Mouse (Mus musculus): ENCODE results near the gene Eef1a1. TPM values are rescaled to one million over a fixed set of nuclear protein-coding genes. Genes with fewer than 3 reads are reported as not detected.

Eef1a1 gene
- polyA plus RNA-seq, 1 experiment from 2014 or later, result 1,954 TPM

GRCm38 (mm10) chr9:78511705-78512104, 22.8 kb upstream of the Eef1a1 start:
- 90% methylated on average over 5 of the region's 5 CpGs for WGBS
- no peak overlapping the region for H3K4me3 ChIP-seq (ENCODE audit: low read depth, low read length)
- no peak for TF ChIP-seq CTCF (IDR thresholded peaks at IDR 0.05; ENCODE audit: low read depth)
- H3K4me1 ChIP-seq (replicated peaks; ENCODE audit: control insufficient read depth, insufficient read depth, low read length), result no peaks in the 10 kb centered on the region
- no peaks in the 10 kb centered on the region for H3K27me3 ChIP-seq (replicated peaks; ENCODE audit: control insufficient read depth, insufficient read depth, low read length)
- H3K9ac ChIP-seq (ENCODE audit: low read depth, low read length), result no peak overlapping the region
- H3K36me3 ChIP-seq (ENCODE audit: control insufficient read depth, insufficient read depth), result no peaks in the 10 kb centered on the region
- ATAC-seq, result no peak
- H3K4me2 ChIP-seq (replicated peaks; ENCODE audit: low read depth), result no peak overlapping the region
- no peaks in the 10 kb centered on the region for H3K9me3 ChIP-seq (ENCODE audit: control insufficient read depth)
- no peak overlapping the region for H3K27ac ChIP-seq (ENCODE audit: low read depth, low read length)

GRCm38 (mm10) chr9:78508106-78508786, 19.3 kb upstream of the Eef1a1 start:
- Histone ChIP-seq H3K27me3 (replicated peaks; ENCODE audit: control insufficient read depth, insufficient read depth, low read length) (no peaks in the 10 kb centered on the region), H3K27ac (ENCODE audit: low read depth, low read length) (no peak overlapping the region), H3K36me3 (ENCODE audit: control insufficient read depth, insufficient read depth) (no peaks in the 10 kb centered on the region), H3K4me1 (replicated peaks; ENCODE audit: control insufficient read depth, insufficient read depth, low read length) (no peaks in the 10 kb centered on the region), H3K9me3 (ENCODE audit: control insufficient read depth) (no peaks in the 10 kb centered on the region), H3K4me2 (replicated peaks; ENCODE audit: low read depth) (no peak overlapping the region; the same call in 1 of the 2 replicates), H3K4me3 (ENCODE audit: low read depth, low read length) (no peak overlapping the region), H3K9ac (ENCODE audit: low read depth, low read length) (no peak overlapping the region)
- no peak for ATAC-seq
- WGBS, result 61% methylated on average over 16 of the region's 16 CpGs
- TF ChIP-seq CTCF (IDR thresholded peaks at IDR 0.05; ENCODE audit: low read depth), result no peak

- no peak overlapping the region for H3K27ac ChIP-seq (ENCODE audit: low read depth, low read length)
- H3K27me3 ChIP-seq (replicated peaks; ENCODE audit: control insufficient read depth, insufficient read depth, low read length), result no peaks in the 10 kb centered on the region
- no peak overlapping the region for H3K4me3 ChIP-seq (ENCODE audit: low read depth, low read length)
- no peaks in the 10 kb centered on the region for H3K9me3 ChIP-seq (ENCODE audit: control insufficient read depth)
- 0 out of 2 replicates have a peak overlapping the region, but pooled peaks have one; percentile 6 for H3K4me2 ChIP-seq (replicated peaks; ENCODE audit: low read depth)
- no peak for ATAC-seq
- no peak overlapping the region for H3K9ac ChIP-seq (ENCODE audit: low read depth, low read length)
- no peak for TF ChIP-seq CTCF (IDR thresholded peaks at IDR 0.05; ENCODE audit: low read depth)
- 60% methylated on average over 5 of the region's 7 CpGs for WGBS
- no peaks in the 10 kb centered on the region for H3K4me1 ChIP-seq (replicated peaks; ENCODE audit: control insufficient read depth, insufficient read depth, low read length)
- H3K36me3 ChIP-seq (ENCODE audit: control insufficient read depth, insufficient read depth), result no peaks in the 10 kb centered on the region
These were observed 17.7 kb upstream of the Eef1a1 start for GRCm38 (mm10) chr9:78506722-78507077.

GRCm38 (mm10) chr9:78506002-78506721, 17.2 kb upstream of the Eef1a1 start:
- H3K9me3 ChIP-seq (ENCODE audit: control insufficient read depth), result no peaks in the 10 kb centered on the region
- no peaks in the 10 kb centered on the region for H3K36me3 ChIP-seq (ENCODE audit: control insufficient read depth, insufficient read depth)
- no peak overlapping the region for H3K27ac ChIP-seq (ENCODE audit: low read depth, low read length)
- H3K4me1 ChIP-seq (replicated peaks; ENCODE audit: control insufficient read depth, insufficient read depth, low read length), result no peaks in the 10 kb centered on the region
- 28% methylated on average over 11 of the region's 11 CpGs for WGBS
- no peak for ATAC-seq
- H3K4me3 ChIP-seq (ENCODE audit: low read depth, low read length), result no peak overlapping the region
- no peaks in the 10 kb centered on the region for H3K27me3 ChIP-seq (replicated peaks; ENCODE audit: control insufficient read depth, insufficient read depth, low read length)
- TF ChIP-seq CTCF (IDR thresholded peaks at IDR 0.05; ENCODE audit: low read depth), result no peak
- no peak overlapping the region for H3K9ac ChIP-seq (ENCODE audit: low read depth, low read length)
- H3K4me2 ChIP-seq (replicated peaks; ENCODE audit: low read depth), result 0 out of 2 replicates have a peak overlapping the region, but pooled peaks have one; percentile 6

- no peak for ATAC-seq
- Histone ChIP-seq H3K9me3 (ENCODE audit: control insufficient read depth) (no peaks in the 10 kb centered on the region), H3K4me1 (replicated peaks; ENCODE audit: control insufficient read depth, insufficient read depth, low read length) (no peaks in the 10 kb centered on the region), H3K4me3 (ENCODE audit: low read depth, low read length) (no peak overlapping the region), H3K27ac (ENCODE audit: low read depth, low read length) (no peak overlapping the region), H3K4me2 (replicated peaks; ENCODE audit: low read depth) (no peak overlapping the region), H3K27me3 (replicated peaks; ENCODE audit: control insufficient read depth, insufficient read depth, low read length) (no peaks in the 10 kb centered on the region), H3K9ac (ENCODE audit: low read depth, low read length) (no peak overlapping the region), H3K36me3 (ENCODE audit: control insufficient read depth, insufficient read depth) (no peaks in the 10 kb centered on the region)
- no peak for TF ChIP-seq CTCF (IDR thresholded peaks at IDR 0.05; ENCODE audit: low read depth)
- WGBS, result 94% methylated on average over 6 of the region's 6 CpGs
These were observed 16.3 kb upstream of the Eef1a1 start for GRCm38 (mm10) chr9:78505223-78505622.

- no peak overlapping the region for H3K9ac ChIP-seq (ENCODE audit: low read depth, low read length)
- H3K27me3 ChIP-seq (replicated peaks; ENCODE audit: control insufficient read depth, insufficient read depth, low read length), result no peaks in the 10 kb centered on the region
- H3K9me3 ChIP-seq (ENCODE audit: control insufficient read depth), result no peaks in the 10 kb centered on the region
- no peak overlapping the region for H3K4me3 ChIP-seq (ENCODE audit: low read depth, low read length)
- 57% methylated on average over 3 of the region's 3 CpGs for WGBS
- H3K36me3 ChIP-seq (ENCODE audit: control insufficient read depth, insufficient read depth), result no peaks in the 10 kb centered on the region
- ATAC-seq, result no peak
- H3K4me1 ChIP-seq (replicated peaks; ENCODE audit: control insufficient read depth, insufficient read depth, low read length), result no peaks in the 10 kb centered on the region
- TF ChIP-seq CTCF (IDR thresholded peaks at IDR 0.05; ENCODE audit: low read depth), result no peak
- H3K4me2 ChIP-seq (replicated peaks; ENCODE audit: low read depth), result no peak overlapping the region
- no peak overlapping the region for H3K27ac ChIP-seq (ENCODE audit: low read depth, low read length)
These were observed 15.7 kb upstream of the Eef1a1 start for GRCm38 (mm10) chr9:78504679-78505078.

All from intestine, postnatal 0 days (tissue).